Mouse (Mus musculus) bone marrow macrophage, adult 2 months (primary cell): ENCODE data around the gene Agap3.

Experiments
- CTCF ChIP-seq: IDR thresholded peaks from 2 replicates; pipeline ENCODE4 v1.5.1; 2012; ENCODE audit warnings: low read depth, mild to moderate bottlenecking, low read length, moderate library complexity
- POLR2A ChIP-seq: IDR thresholded peaks from 2 replicates; pipeline ENCODE4 v1.6.1; 2012; ENCODE audit warnings: mild to moderate bottlenecking, low read depth, low read length, borderline replicate concordance

GRCm38 (mm10) chr5:24523806-24524205, 71.8 kb downstream of the Agap3 start:
- TF ChIP-seq POLR2A (no peak), CTCF (no peak)
